Mouse (Mus musculus) CD4-positive, CD25-positive, alpha-beta regulatory T cell (primary cell): ENCODE data around the gene Calhm6. TPM values are rescaled to one million over a fixed set of nuclear protein-coding genes. Genes with fewer than 3 reads are reported as not detected.

Source experiments
- polyA plus RNA-seq: library from polyadenylated mRNA; unstranded; fragments of 100-300 nt; shearing (Covaris generic); gene quantifications from one replicate; pipeline ENCODE4 v1.2.1, GENCODE M21; 2017

Gene Calhm6
- polyA plus RNA-seq = 44.5 TPM

DNA sequence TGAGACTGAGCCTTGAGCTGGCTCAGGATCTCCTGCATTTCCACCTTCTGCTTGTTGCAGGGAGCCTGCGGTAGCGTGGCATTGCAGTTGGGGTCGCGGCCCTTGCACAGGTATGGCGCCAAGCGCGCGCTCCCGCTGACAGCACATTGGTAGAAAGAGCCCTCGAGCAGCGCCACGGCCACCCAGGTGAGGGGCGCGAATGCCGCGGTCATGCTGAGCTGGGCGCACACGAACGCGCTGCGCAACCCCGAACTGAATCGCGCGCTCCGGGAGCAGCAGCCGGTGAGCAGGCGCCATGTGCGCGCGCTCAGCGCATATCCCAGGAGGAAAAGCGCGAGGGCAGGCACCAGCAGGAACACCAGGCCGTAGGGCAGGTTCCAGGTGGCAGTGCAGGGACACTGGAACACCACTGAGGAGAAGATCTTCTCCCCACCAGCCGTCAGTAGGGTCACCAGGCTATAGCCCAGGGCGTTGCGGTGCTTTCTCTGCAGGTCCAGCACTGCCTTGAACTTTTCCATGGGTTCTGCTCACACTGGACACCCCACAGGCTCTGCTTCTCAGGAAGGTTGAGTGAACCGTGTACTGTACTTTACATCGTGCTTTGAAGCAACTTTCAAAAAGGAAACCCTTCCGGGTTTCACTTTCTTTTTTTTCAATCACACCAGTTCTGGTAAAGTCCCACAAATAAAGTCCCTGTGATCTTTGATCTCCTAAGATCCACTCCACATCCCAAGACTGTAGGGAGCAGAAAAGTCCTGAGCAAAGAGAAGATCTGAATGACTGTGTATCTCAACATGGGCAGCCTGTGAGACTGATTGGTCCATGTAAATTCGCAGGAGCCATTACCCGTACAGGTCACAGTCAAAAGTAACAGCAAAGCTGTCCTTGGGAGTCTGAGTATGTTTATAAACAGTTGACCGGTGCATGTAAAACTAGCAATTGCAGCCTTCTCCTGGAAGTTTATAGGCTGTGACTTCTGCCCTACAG, at the start of gene Calhm6:
TSS of gene Calhm6 (minus strand) at position 593 of the 987 bp plus-strand sequence.

DNA sequence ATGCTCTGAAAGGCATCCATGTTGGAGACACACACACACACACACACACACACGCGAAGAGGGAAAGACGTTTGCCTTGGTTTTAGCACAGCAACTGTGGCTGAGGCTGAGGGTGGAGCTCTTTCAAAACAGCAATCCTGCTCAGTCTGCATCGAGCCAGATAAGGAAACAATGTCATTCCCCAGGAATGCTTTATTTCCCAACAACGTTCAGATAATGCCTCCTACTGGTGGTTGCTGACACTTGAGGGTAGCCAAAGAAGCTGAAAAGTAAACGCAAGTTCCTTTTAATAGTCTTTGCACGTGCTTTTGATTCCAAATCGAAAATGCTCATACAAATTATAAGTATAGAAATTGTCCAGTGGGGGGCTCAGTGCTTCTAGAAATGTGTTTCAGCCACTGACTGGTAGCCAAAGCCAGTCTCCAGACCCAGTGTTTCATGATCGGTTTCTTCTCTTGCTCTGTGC, 31.3 kb downstream of the Calhm6 start, which contains the start of gene Calhm5:
TSS of gene Calhm5 (minus strand) at position 102 of the 466 bp plus-strand sequence.

Other genes starting within 250 kb of the Calhm6 start
- gene Rsph4a, start 222.9 kb downstream of the Calhm6 start, polyA plus RNA-seq = 0.05 TPM
- 63.3 TPM for gene Zup1, start 176.7 kb downstream of the Calhm6 start, polyA plus RNA-seq
- gene Rwdd1, start 108.4 kb downstream of the Calhm6 start, polyA plus RNA-seq = 143 TPM
- not detected for gene Trappc3l, start 90.4 kb downstream of the Calhm6 start, polyA plus RNA-seq
- gene Calhm4, start 83.7 kb downstream of the Calhm6 start, polyA plus RNA-seq = not detected
- gene Calhm5, start 31.5 kb downstream of the Calhm6 start, polyA plus RNA-seq = not detected
- 4.0 TPM for gene Dse, start 79.7 kb upstream of the Calhm6 start, polyA plus RNA-seq
- gene Tspyl1, start 154.2 kb upstream of the Calhm6 start, polyA plus RNA-seq = 64.9 TPM
- 11.8 TPM for gene Tspyl4, start 169.5 kb upstream of the Calhm6 start, polyA plus RNA-seq